Mouse (Mus musculus) gastrocnemius, adult 8-10 months (tissue): Measurements from ENCODE around the gene Tsacc. TPM values are rescaled to one million over a fixed set of nuclear protein-coding genes. Genes with fewer than 3 reads are reported as not detected.

Experiments
- DNase-seq, 2 experiments: peaks; one replicate each; pipeline ENCODE4 v3.0.0; 2022; ENCODE audit warnings: low spot score in 2 of 2
- total RNA-seq, 4 experiments: library from RNA; stranded (reverse); gene quantifications; 2 replicates each; pipeline ENCODE4 v1.2.4; 2022

Tsacc gene
- total RNA-seq, 4 experiments from 2014 or later, result 2.6 to 7.3 (median 6.1) TPM

DNA sequence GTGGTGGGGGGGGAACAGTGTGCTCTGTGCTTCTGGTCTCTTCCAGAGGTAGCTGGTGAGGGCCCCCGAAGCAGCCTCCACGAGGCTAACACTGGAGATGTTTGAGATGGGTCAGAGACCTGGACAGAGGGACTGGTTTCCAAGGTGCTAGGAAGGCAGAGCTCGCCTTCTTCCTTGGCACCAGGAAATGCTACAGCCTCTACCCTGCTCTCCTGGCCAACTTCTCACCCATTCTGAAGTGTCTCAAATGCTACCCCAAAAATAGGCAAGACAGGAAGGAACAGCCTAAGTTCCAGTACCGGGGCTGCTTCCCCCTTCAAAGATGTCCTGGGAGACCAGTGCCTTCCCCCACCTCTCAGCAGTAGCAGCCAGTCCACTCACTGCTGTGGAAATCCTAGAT lies 57.4 kb downstream of the Tsacc start:
- DNase-seq, result no peak

DNA sequence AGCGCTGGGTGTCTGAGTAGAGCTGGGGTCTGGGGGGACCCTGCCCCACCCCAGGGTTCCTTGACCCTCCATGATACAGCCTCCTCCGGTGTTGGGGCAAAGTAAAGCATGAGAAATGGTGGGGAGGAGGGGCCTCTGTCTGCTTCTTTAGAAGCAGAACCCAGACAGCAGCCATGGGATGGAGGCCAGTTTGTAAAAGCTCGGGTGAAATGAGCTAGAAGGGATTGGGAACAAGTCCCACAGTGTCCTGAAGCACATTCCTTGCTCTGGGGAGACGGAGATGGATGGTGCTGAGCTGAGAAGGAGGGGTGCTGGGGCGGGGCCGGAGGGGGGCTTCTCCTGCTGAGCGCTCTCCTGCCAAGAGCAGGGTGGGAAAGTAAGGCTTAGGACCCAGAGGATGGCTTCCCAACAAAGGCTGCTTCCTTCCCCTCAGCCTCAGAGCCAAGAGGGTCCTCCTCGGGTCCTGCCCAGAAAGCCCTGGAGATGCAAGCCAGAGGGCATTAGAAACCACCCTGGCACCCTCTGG lies 57.9 kb downstream of the Tsacc start:
- DNase-seq, result no peak

DNA sequence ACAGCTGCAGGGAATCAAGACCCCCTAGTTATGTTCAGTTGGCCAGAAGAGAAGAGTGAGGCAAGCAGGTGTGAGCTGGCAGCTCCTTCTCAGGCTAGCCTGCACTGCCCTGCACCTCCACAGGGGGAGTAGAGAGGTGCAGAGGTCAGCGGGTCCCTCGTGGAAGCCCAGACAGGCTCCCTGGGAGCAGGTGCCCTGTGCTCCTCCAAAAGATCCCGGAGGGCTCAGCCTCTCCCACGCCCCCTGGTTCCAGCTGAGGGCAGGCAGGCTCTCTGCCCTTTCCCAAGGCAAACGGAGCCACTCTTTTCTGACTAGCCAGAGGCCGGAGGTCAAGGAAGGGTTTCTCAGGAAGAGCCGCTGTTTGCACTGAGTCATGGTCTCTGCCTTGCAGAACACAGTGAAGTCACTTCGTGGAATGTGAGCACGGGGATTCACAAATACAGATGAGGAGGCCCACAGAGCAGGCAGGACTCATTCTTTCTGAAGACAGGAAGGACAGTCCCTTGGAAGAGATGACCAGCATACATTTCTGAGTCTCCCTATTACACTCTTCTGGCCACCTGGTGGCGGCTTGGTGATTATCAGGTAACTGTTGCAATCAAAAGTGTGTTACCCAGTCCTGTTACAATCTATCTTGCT lies 59.1 kb downstream of the Tsacc start:
- no peak for DNase-seq

DNA sequence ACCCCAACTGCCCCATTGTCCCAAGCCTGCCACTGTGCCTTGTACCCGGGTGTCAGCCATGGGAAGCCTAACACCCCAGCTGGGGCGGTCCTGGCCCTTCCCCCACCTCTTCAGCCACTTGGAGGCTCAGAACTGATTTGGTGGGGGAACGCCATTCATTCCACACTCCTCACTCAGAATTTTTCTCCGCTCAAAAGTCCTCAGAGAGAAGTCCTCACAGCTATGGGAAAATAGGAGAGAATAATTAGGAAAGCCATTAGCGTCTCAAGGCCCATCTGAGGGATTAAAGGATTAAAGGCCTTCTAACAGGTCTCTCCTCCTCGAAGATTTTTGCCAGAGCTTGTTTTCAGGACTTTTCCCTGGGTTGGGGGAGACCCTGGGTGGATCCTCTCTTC lies 59.6 kb downstream of the Tsacc start:
- DNase-seq, result no peak

DNA sequence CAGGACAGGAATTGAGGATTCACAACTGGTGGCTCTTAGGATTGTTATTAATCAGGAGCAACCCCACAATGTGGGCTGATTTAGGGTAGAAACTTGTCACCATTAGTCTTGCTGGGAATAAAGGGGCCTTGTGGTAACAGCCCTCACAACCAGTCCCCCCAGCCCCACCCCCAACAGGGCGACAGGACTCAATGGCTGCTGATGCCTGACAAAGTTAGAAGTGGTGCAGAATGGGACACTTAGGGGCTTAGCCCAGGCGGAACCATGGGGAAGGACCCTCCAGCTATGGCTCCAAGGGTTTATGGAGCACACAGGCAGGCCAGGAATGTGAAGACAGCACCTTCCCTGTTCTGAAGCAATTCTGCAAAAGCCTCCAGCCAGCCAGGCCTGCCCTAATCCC lies 61.2 kb downstream of the Tsacc start:
- no peak for DNase-seq

DNA sequence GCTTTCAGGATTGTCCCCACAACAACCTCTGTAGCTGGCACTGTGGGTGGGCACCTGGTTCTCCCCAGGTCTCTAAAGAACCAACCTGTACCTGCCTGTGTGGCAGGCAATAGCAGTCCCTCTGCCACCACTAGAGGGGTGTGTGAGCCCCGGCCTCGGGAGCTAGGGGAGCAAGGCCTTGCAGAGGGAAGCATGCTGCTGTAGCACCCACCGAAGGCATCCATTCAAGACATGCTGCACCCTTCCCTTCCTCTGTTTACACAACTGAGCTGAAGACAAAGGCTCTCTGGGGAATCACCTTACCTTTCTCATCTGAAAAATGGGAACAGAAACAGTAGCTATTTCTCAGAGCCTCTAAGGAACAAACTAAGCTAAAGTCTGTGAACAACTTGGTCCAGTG lies 61.6 kb downstream of the Tsacc start:
- DNase-seq, result no peak

DNA sequence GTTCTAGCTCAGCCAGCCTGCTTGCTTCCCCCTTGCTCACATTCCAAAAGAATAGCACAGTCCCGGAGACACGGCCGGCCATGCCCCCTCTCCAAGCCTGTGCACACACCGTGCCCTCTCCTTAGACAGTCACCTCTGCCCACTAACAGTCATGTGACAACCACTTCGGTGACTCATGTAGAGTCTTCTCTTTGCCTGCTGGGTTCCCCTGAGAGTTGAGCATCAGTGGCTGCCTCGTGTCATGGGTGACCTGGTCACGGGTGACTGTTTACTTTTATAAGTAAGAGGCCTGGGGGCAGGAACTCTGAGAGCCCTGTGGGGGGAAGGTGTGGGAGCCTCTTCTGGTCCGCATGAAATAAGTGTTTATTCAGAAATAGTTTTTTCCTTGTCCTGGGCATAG lies 62.8 kb downstream of the Tsacc start:
- DNase-seq, result no peak

DNA sequence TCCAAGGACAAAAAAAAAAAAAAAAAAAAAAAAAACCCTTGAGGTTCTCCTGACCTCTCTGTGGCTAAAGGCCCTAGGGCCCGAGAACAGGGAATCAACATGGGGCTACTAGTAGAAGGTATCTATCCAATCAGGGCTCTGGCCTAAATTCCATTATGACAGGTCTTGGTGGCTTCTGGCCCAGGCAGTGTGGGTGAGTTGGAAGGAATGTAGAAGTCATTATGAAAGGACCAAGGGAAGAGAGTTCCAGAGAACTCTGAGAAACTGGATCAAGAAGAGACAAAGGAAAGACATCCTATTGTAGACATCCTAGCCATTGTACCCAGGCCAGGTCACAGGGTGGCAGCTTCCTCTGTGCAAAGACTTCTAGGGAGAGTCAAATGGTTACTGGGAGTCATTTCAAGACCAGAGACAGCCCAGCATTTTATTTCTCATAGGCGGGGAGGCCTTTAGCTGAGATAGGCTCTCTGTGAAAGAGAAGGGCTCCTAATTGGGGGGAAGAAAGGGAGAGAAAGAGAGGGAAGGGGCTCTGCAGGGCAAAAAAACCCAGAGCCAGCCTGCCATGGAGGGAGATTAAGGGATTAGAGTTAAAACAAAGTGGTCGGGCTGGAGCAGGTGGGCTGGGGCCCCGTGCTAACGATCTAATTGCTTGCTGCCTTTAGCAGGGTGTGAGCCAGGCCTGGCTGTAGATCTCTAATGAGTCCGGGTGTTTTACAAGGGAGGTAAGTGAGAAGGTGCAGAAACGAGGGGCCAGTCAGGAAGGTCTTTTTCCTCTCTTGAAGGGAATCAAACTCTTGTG lies 63.7 kb downstream of the Tsacc start:
- no peak for DNase-seq

Other genes starting within 250 kb of the Tsacc start
- 10 to 100 TPM; 49.1 to 56.1 (median 50.4) TPM for gene Naxe, start 238.5 kb downstream of the Tsacc start, total RNA-seq
- not detected for gene Ttc24, start 218.7 kb downstream of the Tsacc start, total RNA-seq
- gene Iqgap3, start 215.0 kb downstream of the Tsacc start, total RNA-seq, result under 1 TPM; 0.08 to 0.39 (median 0.12) TPM
- 100 to 1,000 TPM; 164 to 186 (median 172) TPM for gene Mef2d, start 154.6 kb downstream of the Tsacc start, total RNA-seq
- not detected for gene Rhbg, start 42.3 kb downstream of the Tsacc start, total RNA-seq
- gene Gm38392, start 9.8 kb downstream of the Tsacc start, total RNA-seq, result 1 to 10 TPM in 1 of 4 experiments, under 1 TPM in 3; 0.72 to 2.2 (median 0.81) TPM
- 100 to 1,000 TPM in 1 of 4 experiments, 10 to 100 TPM in 3; 91.1 to 102 (median 92.6) TPM for gene Cct3, start 117 bp upstream of the Tsacc start, total RNA-seq
- gene Glmp, start 28.0 kb upstream of the Tsacc start, total RNA-seq, result 10 to 100 TPM; 34.5 to 39.4 (median 37.9) TPM
- gene Tmem79, start 39.1 kb upstream of the Tsacc start, total RNA-seq, result 1 to 10 TPM; 1.9 to 3.7 (median 2.8) TPM
- 10 to 100 TPM; 39.0 to 54.6 (median 44.5) TPM for gene Smg5, start 39.3 kb upstream of the Tsacc start, total RNA-seq
- gene Paqr6, start 67.6 kb upstream of the Tsacc start, total RNA-seq, result under 1 TPM; 0.15 to 0.94 (median 0.56) TPM
- gene Bglap3, start 75.7 kb upstream of the Tsacc start, total RNA-seq, result not detected
- gene Bglap2, start 81.7 kb upstream of the Tsacc start, total RNA-seq, result not detected
- gene Bglap, start 87.5 kb upstream of the Tsacc start, total RNA-seq, result not detected
- 10 to 100 TPM; 15.5 to 18.5 (median 16.7) TPM for gene Pmf1, start 113.3 kb upstream of the Tsacc start, total RNA-seq
- gene Slc25a44, start 128.1 kb upstream of the Tsacc start, total RNA-seq, result 10 to 100 TPM; 19.5 to 22.4 (median 21.5) TPM
- 1 to 10 TPM in 2 of 4 experiments, under 1 TPM in 2; 0.48 to 1.2 (median 1.00) TPM for gene Sema4a, start 164.2 kb upstream of the Tsacc start, total RNA-seq
- gene Lmna, start 213.0 kb upstream of the Tsacc start, total RNA-seq, result 10 to 100 TPM; 59.0 to 76.0 (median 67.8) TPM
- gene Mex3a, start 235.4 kb upstream of the Tsacc start, total RNA-seq, result under 1 TPM; 0.07 to 0.31 (median 0.15) TPM